Mouse (Mus musculus) hindbrain, embryonic 14.5 days (tissue): Measurements from ENCODE around the gene Cdadc1. TPM values are rescaled to one million over a fixed set of nuclear protein-coding genes. Genes with fewer than 3 reads are reported as not detected.

ENCODE experiments used
- ATAC-seq: fragments of 200-750 bp; cut with Nextera tagmentation; 2 replicates; pipeline ENCODE4 v1.8.0; 2017; ENCODE audit warnings: moderate number of reproducible peaks, mild to moderate bottlenecking, moderate TSS enrichment, moderate library complexity; ENCODE audit not compliant: low FRiP score
- DNase-seq: peaks from one replicate; pipeline ENCODE4 v3.0.0-alpha.2; 2015; ENCODE audit warnings: low spot score
- H3K27ac ChIP-seq: fragments of 300-500 bp; sonication (generic); 2 replicates; pipeline ENCODE4 v1.5.1; 2014; ENCODE audit warnings: mild to moderate bottlenecking, moderate library complexity
- H3K27me3 ChIP-seq: fragments of 300-500 bp; sonication (generic); 2 replicates; pipeline ENCODE4 v1.6.1; 2014; ENCODE audit warnings: mild to moderate bottlenecking, low read length, mixed read lengths; ENCODE audit not compliant: control insufficient read depth, insufficient read depth
- H3K36me3 ChIP-seq: fragments of 300-500 bp; sonication (generic); replicated peaks from 2 replicates; pipeline ENCODE4 v1.6.1; 2014; ENCODE audit not compliant: control insufficient read depth, insufficient read depth
- H3K4me1 ChIP-seq: fragments of 300-500 bp; sonication (generic); replicated peaks from 2 replicates; pipeline ENCODE4 v1.6.1; 2014; ENCODE audit warnings: antibody characterized with exemption, low read length, mixed read lengths; ENCODE audit not compliant: control insufficient read depth, insufficient read depth
- H3K4me2 ChIP-seq: fragments of 300-500 bp; sonication (generic); replicated peaks from 2 replicates; pipeline ENCODE4 v1.6.1; 2014; ENCODE audit warnings: mild to moderate bottlenecking, moderate library complexity
- H3K4me3 ChIP-seq: fragments of 300-500 bp; sonication (generic); replicated peaks from 2 replicates; pipeline ENCODE4 v1.5.1; 2014; ENCODE audit warnings: mild to moderate bottlenecking, low read length
- H3K9ac ChIP-seq: fragments of 300-500 bp; sonication (generic); 2 replicates; pipeline ENCODE4 v1.6.1; 2014
- H3K9me3 ChIP-seq: fragments of 300-500 bp; sonication (generic); 2 replicates; pipeline ENCODE4 v1.6.1; 2016; ENCODE audit warnings: low read length; ENCODE audit not compliant: control insufficient read depth
- WGBS: fragments of 180-500 bp; shearing (Covaris S2); extraction: QIAGEN DNeasy Blood & Tissue Kit; methylation state at CpG from one replicate; pipeline ENCODE4 v1.1.7; 2014; 5-methylcytosine and 5-hydroxymethylcytosine counted together
- polyA plus RNA-seq: library from polyadenylated mRNA; unstranded; fragments of >200 nt; fragmentation: Nextera tagmentation; extraction: Ambion mirVana; gene quantifications from 2 replicates; pipeline ENCODE4 v1.2.1, GENCODE M21; 2014

Gene Cdadc1
- polyA plus RNA-seq, 1 experiment from 2014 or later = 35.2 TPM

- no peak overlapping the region for H3K4me3 ChIP-seq
These were observed 35.6 kb upstream of the Cdadc1 start for GRCm38 (mm10) chr14:59633295-59633898.

GRCm38 (mm10) chr14:59632067-59632466, 34.3 kb upstream of the Cdadc1 start:
- Histone ChIP-seq H3K4me1 (peaks cover 9% of the 10 kb centered on the region), H3K9ac (no peak overlapping the region), H3K4me2 (no peak overlapping the region), H3K4me3 (no peak overlapping the region), H3K27ac (no peak overlapping the region), H3K27me3 (no peaks in the 10 kb centered on the region), H3K9me3 (no peaks in the 10 kb centered on the region), H3K36me3 (no peaks in the 10 kb centered on the region)
- DNase-seq = no peak
- 92% methylated on average over 6 of the region's 6 CpGs for WGBS
- ATAC-seq = no peak

More at GRCm38 (mm10) chr14:59633295-59633898, 35.6 kb upstream of the Cdadc1 start:
- no peak for ATAC-seq
- no peaks in the 10 kb centered on the region for H3K27me3 ChIP-seq
- H3K9ac ChIP-seq = no peak overlapping the region
- no peaks in the 10 kb centered on the region for H3K36me3 ChIP-seq
- H3K27ac ChIP-seq = no peak overlapping the region
- DNase-seq = no peak
- H3K4me1 ChIP-seq = no peaks in the 10 kb centered on the region
- H3K9me3 ChIP-seq = no peaks in the 10 kb centered on the region
- H3K4me2 ChIP-seq = no peak overlapping the region
- WGBS = 84% methylated on average over 5 of the region's 5 CpGs

GRCm38 (mm10) chr14:59630096-59630495, 32.3 kb upstream of the Cdadc1 start:
- no peak overlapping the region for H3K9ac ChIP-seq
- ATAC-seq = no peak
- H3K27ac ChIP-seq = no peak overlapping the region
- H3K4me2 ChIP-seq = no peak overlapping the region
- no peak overlapping the region for H3K4me3 ChIP-seq
- no peak for DNase-seq
- 83% methylated on average over 9 of the region's 9 CpGs for WGBS
- H3K4me1 ChIP-seq = peaks cover 16% of the 10 kb centered on the region
- no peaks in the 10 kb centered on the region for H3K36me3 ChIP-seq
- no peaks in the 10 kb centered on the region for H3K9me3 ChIP-seq
- H3K27me3 ChIP-seq = no peaks in the 10 kb centered on the region

- no peaks in the 10 kb centered on the region for H3K36me3 ChIP-seq
These were observed 31.5 kb upstream of the Cdadc1 start for GRCm38 (mm10) chr14:59629308-59629707.

GRCm38 (mm10) chr14:59627823-59628222, 30.1 kb upstream of the Cdadc1 start:
- H3K36me3 ChIP-seq = no peaks in the 10 kb centered on the region
- peak overlapping the region; percentile 67 for H3K4me2 ChIP-seq
- H3K27me3 ChIP-seq = peaks cover 7% of the 10 kb centered on the region; the same call in 1 of the 2 replicates
- H3K27ac ChIP-seq = no peak overlapping the region; the same call in 1 of the 2 replicates
- peaks cover 16% of the 10 kb centered on the region for H3K4me1 ChIP-seq
- 44% methylated on average over 7 of the region's 7 CpGs for WGBS
- no peaks in the 10 kb centered on the region for H3K9me3 ChIP-seq
- peak overlapping the region; percentile 66 for H3K4me3 ChIP-seq
- DNase-seq (peak; percentile 50), ATAC-seq (no peak)
- no peak overlapping the region for H3K9ac ChIP-seq

More at GRCm38 (mm10) chr14:59629308-59629707, 31.5 kb upstream of the Cdadc1 start:
- peaks cover 16% of the 10 kb centered on the region for H3K4me1 ChIP-seq
- no peak overlapping the region for H3K9ac ChIP-seq
- ATAC-seq (no peak), DNase-seq (no peak)
- 90% methylated on average over 15 of the region's 15 CpGs for WGBS
- no peaks in the 10 kb centered on the region for H3K9me3 ChIP-seq
- no peak overlapping the region for H3K4me3 ChIP-seq
- no peak overlapping the region for H3K4me2 ChIP-seq
- H3K27ac ChIP-seq = no peak overlapping the region
- H3K27me3 ChIP-seq = peaks cover 5% of the 10 kb centered on the region; the same call in 1 of the 2 replicates

- H3K27me3 ChIP-seq = peaks cover 9% of the 10 kb centered on the region
- H3K9ac ChIP-seq = no peak overlapping the region; the same call in 1 of the 2 replicates
- peak overlapping the region; percentile 67 for H3K4me2 ChIP-seq
- H3K4me3 ChIP-seq = peak overlapping the region; percentile 66
- H3K27ac ChIP-seq = no peak overlapping the region; the same call in 1 of the 2 replicates
- 32% methylated on average over 8 of the region's 9 CpGs for WGBS
- H3K9me3 ChIP-seq = no peaks in the 10 kb centered on the region
- ATAC-seq (no peak), DNase-seq (no peak)
- H3K36me3 ChIP-seq = no peaks in the 10 kb centered on the region
- peaks cover 16% of the 10 kb centered on the region for H3K4me1 ChIP-seq
These were observed 29.5 kb upstream of the Cdadc1 start for GRCm38 (mm10) chr14:59627142-59627680.

- H3K27ac ChIP-seq = no peak overlapping the region
- peak overlapping the region; percentile 66 for H3K4me3 ChIP-seq
- H3K4me2 ChIP-seq = peak overlapping the region; percentile 67
- WGBS = 36% methylated on average over 8 of the region's 8 CpGs
- no peaks in the 10 kb centered on the region for H3K36me3 ChIP-seq
- H3K9ac ChIP-seq = peak overlapping the region; percentile 64; the same call in 1 of the 2 replicates
- peaks cover 16% of the 10 kb centered on the region for H3K4me1 ChIP-seq
- H3K9me3 ChIP-seq = no peaks in the 10 kb centered on the region
- DNase-seq (no peak), ATAC-seq (no peak)
- peaks cover 11% of the 10 kb centered on the region for H3K27me3 ChIP-seq
These were observed 29.0 kb upstream of the Cdadc1 start for GRCm38 (mm10) chr14:59626711-59627110.

- WGBS = 0% methylated on average over 49 of the region's 51 CpGs
These were observed 28.1 kb upstream of the Cdadc1 start for GRCm38 (mm10) chr14:59625806-59626364.

GRCm38 (mm10) chr14:59625158-59625805, 27.5 kb upstream of the Cdadc1 start, which contains the start of gene Shisa2:
TSS of gene Shisa2 (plus strand) at chr14:59625308.
- ATAC-seq = peak; percentile 92
- peak within 1 kb of the TSS; percentile 66 for H3K4me3 ChIP-seq
- WGBS = under 1% methylated on average over 54 of the region's 65 CpGs
- peak; percentile 82 for DNase-seq
- peak within 1 kb of the TSS; percentile 67 for H3K4me2 ChIP-seq
- H3K27ac ChIP-seq = peak within 1 kb of the TSS; percentile 60
- H3K27me3 ChIP-seq = peaks cover 11% of the 10 kb centered on the region
- H3K9me3 ChIP-seq = no peaks in the 10 kb centered on the region
- H3K9ac ChIP-seq = peak within 1 kb of the TSS; percentile 64
- H3K36me3 ChIP-seq = no peaks in the 10 kb centered on the region
- peaks cover 16% of the 10 kb centered on the region for H3K4me1 ChIP-seq

More at GRCm38 (mm10) chr14:59625806-59626364, 28.1 kb upstream of the Cdadc1 start:
- H3K4me3 ChIP-seq = peak overlapping the region; percentile 66
- peak overlapping the region; percentile 60 for H3K27ac ChIP-seq
- H3K36me3 ChIP-seq = no peaks in the 10 kb centered on the region
- no peaks in the 10 kb centered on the region for H3K9me3 ChIP-seq
- peak overlapping the region; percentile 64 for H3K9ac ChIP-seq
- peak overlapping the region; percentile 67 for H3K4me2 ChIP-seq
- peak; percentile 58 for DNase-seq
- H3K27me3 ChIP-seq = peaks cover 11% of the 10 kb centered on the region
- peaks cover 16% of the 10 kb centered on the region for H3K4me1 ChIP-seq
- ATAC-seq = peak; percentile 60
